Mouse (Mus musculus) neutrophil, adult 5-6 weeks (primary cell): ENCODE measurements around the gene Rpl27a. TPM values are rescaled to one million over a fixed set of nuclear protein-coding genes. Genes with fewer than 3 reads are reported as not detected.

ENCODE experiments used
- ATAC-seq: fragments of 151-379, 151-347 bp; 2 replicates; pipeline ENCODE4 v1.8.0; 2017; ENCODE audit warnings: mild to moderate bottlenecking, moderate TSS enrichment; ENCODE audit not compliant: insufficient number of reproducible peaks, poor library complexity, low FRiP score, severe bottlenecking; ENCODE audit errors: extremely low read depth
- total RNA-seq: library from RNA; stranded (forward); fragments of 200-1000 nt; gene quantifications from 2 replicates; pipeline ENCODE4 v1.2.3, GENCODE M21; 2017

Gene Rpl27a
- total RNA-seq, 1 experiment from 2014 or later: 374 TPM

- ATAC-seq: no peak
These were observed 27.8 kb downstream of the Rpl27a start for GRCm38 (mm10) chr7:109546726-109547125.

- ATAC-seq: no peak
These were observed 40.6 kb downstream of the Rpl27a start for GRCm38 (mm10) chr7:109559536-109559935.

- no peak for ATAC-seq
These were observed 42.7 kb downstream of the Rpl27a start for GRCm38 (mm10) chr7:109561466-109562153.

- ATAC-seq: peak; percentile 13; the same call in 1 of the 2 replicates
These were observed 43.2 kb downstream of the Rpl27a start for GRCm38 (mm10) chr7:109562154-109562599.

- ATAC-seq: no peak
These were observed 43.7 kb downstream of the Rpl27a start for GRCm38 (mm10) chr7:109562676-109563075.

GRCm38 (mm10) chr7:109563775-109564362, 44.9 kb downstream of the Rpl27a start:
- ATAC-seq: no peak

- ATAC-seq: no peak
These were observed 47.4 kb downstream of the Rpl27a start for GRCm38 (mm10) chr7:109566327-109566726.

- ATAC-seq: no peak
These were observed 48.2 kb downstream of the Rpl27a start for GRCm38 (mm10) chr7:109566841-109567768.

GRCm38 (mm10) chr7:109568391-109568892, 49.5 kb downstream of the Rpl27a start:
- ATAC-seq: no peak

Other genes with a start within 250 kb of the Rpl27a start
- gene Stk33, start 80.1 kb upstream of the Rpl27a start, total RNA-seq: not detected in 2 replicates
- gene Trim66, start 11.0 kb upstream of the Rpl27a start, total RNA-seq: 0.12 TPM in 2 replicates
- gene St5, start 184.5 kb downstream of the Rpl27a start, total RNA-seq: 0.37 TPM in 1 of 2 replicates, not detected in the other
- gene Akip1, start 184.5 kb downstream of the Rpl27a start, total RNA-seq: 4.7 and 4.9 TPM in 2 replicates
- not detected in 2 replicates for gene BC051019, start 204.7 kb downstream of the Rpl27a start, total RNA-seq
- not detected in 2 replicates for gene Ascl3, start 212.6 kb downstream of the Rpl27a start, total RNA-seq
- 34.6 and 36.2 TPM in 2 replicates for gene Tmem9b, start 233.7 kb downstream of the Rpl27a start, total RNA-seq